Mouse (Mus musculus) heart, embryonic 16.5 days (tissue): Measurements from ENCODE around the gene App. TPM values are rescaled to one million over a fixed set of nuclear protein-coding genes. Genes with fewer than 3 reads are reported as not detected.
A peak's percentile ranks its signal among the peaks of the same experiment; 100 is the strongest.

Experiments used
- ATAC-seq: fragments of 200-750 bp; cut with Nextera tagmentation; replicated peaks from 2 replicates; pipeline ENCODE4 v1.8.0; 2017; ENCODE audit warnings: moderate number of reproducible peaks; ENCODE audit not compliant: insufficient read depth, low FRiP score; ENCODE audit errors: extremely low read depth
- H3K27ac ChIP-seq: fragments of 300-500 bp; sonication (generic); 2 replicates; pipeline ENCODE4 v1.5.1; 2014; ENCODE audit warnings: mild to moderate bottlenecking, low read length, control low read depth, moderate library complexity
- H3K27me3 ChIP-seq: fragments of 300-500 bp; sonication (generic); 2 replicates; pipeline ENCODE4 v1.6.1; 2014; ENCODE audit warnings: low read length, mixed read lengths; ENCODE audit not compliant: control insufficient read depth, insufficient read depth
- H3K36me3 ChIP-seq: fragments of 300-500 bp; sonication (generic); 2 replicates; pipeline ENCODE4 v1.6.1; 2014; ENCODE audit not compliant: control insufficient read depth, insufficient read depth
- H3K4me1 ChIP-seq: fragments of 300-500 bp; sonication (generic); 2 replicates; pipeline ENCODE4 v1.6.1; 2014; ENCODE audit warnings: low read length, mixed read lengths; ENCODE audit not compliant: control insufficient read depth, insufficient read depth
- H3K4me2 ChIP-seq: fragments of 300-500 bp; sonication (generic); 2 replicates; pipeline ENCODE4 v1.6.1; 2014; ENCODE audit warnings: low read depth, mild to moderate bottlenecking, control low read depth, low read length
- H3K4me3 ChIP-seq: fragments of 300-500 bp; sonication (generic); 2 replicates; pipeline ENCODE4 v1.5.1; 2014; ENCODE audit warnings: mild to moderate bottlenecking, control low read depth, low read length
- H3K9ac ChIP-seq: fragments of 300-500 bp; sonication (generic); 2 replicates; pipeline ENCODE4 v1.6.1; 2014; ENCODE audit warnings: low read length, control low read depth
- H3K9me3 ChIP-seq: fragments of 300-500 bp; sonication (generic); replicated peaks from 2 replicates; pipeline ENCODE4 v1.6.1; 2016; ENCODE audit warnings: low read length; ENCODE audit not compliant: control insufficient read depth
- WGBS: fragments of 180-500 bp; shearing (Covaris S2); extraction: QIAGEN DNeasy Blood & Tissue Kit; methylation state at CpG from one replicate; pipeline ENCODE4 v1.1.7; 2014; 5-methylcytosine and 5-hydroxymethylcytosine counted together
- polyA plus RNA-seq: library from polyadenylated mRNA; unstranded; fragments of >200 nt; fragmentation: Nextera tagmentation; extraction: Ambion mirVana; gene quantifications from 2 replicates; pipeline ENCODE4 v1.2.1, GENCODE M21; 2015

Gene App
- polyA plus RNA-seq, 1 experiment from 2014 or later, result 187 TPM

GRCm38 (mm10) chr16:84985340-84985739 is 188.2 kb downstream of the App start:
- Histone ChIP-seq H3K9me3 (no peaks in the 10 kb centered on the region), H3K4me1 (peaks cover 12% of the 10 kb centered on the region), H3K36me3 (peaks cover 14% of the 10 kb centered on the region; the same call in 1 of the 2 replicates), H3K27ac (no peak overlapping the region), H3K27me3 (no peaks in the 10 kb centered on the region), H3K4me3 (no peak overlapping the region), H3K9ac (no peak overlapping the region), H3K4me2 (no peak overlapping the region)
- no peak for ATAC-seq
- WGBS, result 82% methylated on average over 3 of the region's 3 CpGs

- no peak overlapping the region for H3K27ac ChIP-seq
- no peaks in the 10 kb centered on the region for H3K27me3 ChIP-seq
- H3K4me1 ChIP-seq, result peaks cover 4% of the 10 kb centered on the region; the same call in 1 of the 2 replicates
- H3K36me3 ChIP-seq, result peaks cover 12% of the 10 kb centered on the region; the same call in 1 of the 2 replicates
- H3K9ac ChIP-seq, result no peak overlapping the region
- H3K9me3 ChIP-seq, result no peaks in the 10 kb centered on the region
- 56% methylated on average over 3 of the region's 3 CpGs for WGBS
- H3K4me2 ChIP-seq, result no peak overlapping the region
- H3K4me3 ChIP-seq, result no peak overlapping the region
- no peak for ATAC-seq
Observed at GRCm38 (mm10) chr16:84983428-84983827, 190.1 kb downstream of the App start.

- no peak overlapping the region for H3K27ac ChIP-seq
- peaks cover 9% of the 10 kb centered on the region; the same call in 1 of the 2 replicates for H3K36me3 ChIP-seq
- H3K4me3 ChIP-seq, result no peak overlapping the region
- peaks cover 4% of the 10 kb centered on the region; the same call in 1 of the 2 replicates for H3K4me1 ChIP-seq
- no peak overlapping the region for H3K4me2 ChIP-seq
- H3K9ac ChIP-seq, result no peak overlapping the region
- no peaks in the 10 kb centered on the region for H3K9me3 ChIP-seq
- WGBS, result 79% methylated on average over 3 of the region's 3 CpGs
- ATAC-seq, result no peak
- H3K27me3 ChIP-seq, result no peaks in the 10 kb centered on the region
Observed at GRCm38 (mm10) chr16:84982589-84982988, 191.0 kb downstream of the App start.

GRCm38 (mm10) chr16:84978589-84978988 is 195.0 kb downstream of the App start:
- Histone ChIP-seq H3K27ac (no peak overlapping the region), H3K9me3 (no peaks in the 10 kb centered on the region), H3K4me3 (no peak overlapping the region), H3K4me1 (peaks cover 8% of the 10 kb centered on the region), H3K4me2 (no peak overlapping the region), H3K36me3 (peaks cover 16% of the 10 kb centered on the region), H3K9ac (no peak overlapping the region), H3K27me3 (no peaks in the 10 kb centered on the region)
- 52% methylated on average over 5 of the region's 5 CpGs for WGBS
- no peak for ATAC-seq

GRCm38 (mm10) chr16:84974176-84974518 is 199.4 kb downstream of the App start:
- WGBS, result 41% methylated on average over 6 of the region's 6 CpGs
- H3K4me3 ChIP-seq, result no peak overlapping the region
- ATAC-seq, result peak; percentile 47; the same call in 1 of the 2 replicates

GRCm38 (mm10) chr16:84973446-84974175 is 200.0 kb downstream of the App start:
- H3K4me3 ChIP-seq, result no peak overlapping the region
- H3K9me3 ChIP-seq, result no peaks in the 10 kb centered on the region
- 0 out of 2 replicates have a peak overlapping the region, but pooled peaks have one; percentile 4 for H3K4me2 ChIP-seq
- peak; percentile 71 for ATAC-seq
- no peak overlapping the region for H3K9ac ChIP-seq
- H3K27me3 ChIP-seq, result no peaks in the 10 kb centered on the region
- H3K27ac ChIP-seq, result peak overlapping the region; percentile 71
- peaks cover 20% of the 10 kb centered on the region for H3K36me3 ChIP-seq
- WGBS, result 77% methylated on average over 15 of the region's 15 CpGs
- peaks cover 14% of the 10 kb centered on the region for H3K4me1 ChIP-seq

More at GRCm38 (mm10) chr16:84974176-84974518, 199.4 kb downstream of the App start:
- H3K36me3 ChIP-seq, result peaks cover 20% of the 10 kb centered on the region
- no peaks in the 10 kb centered on the region for H3K27me3 ChIP-seq
- H3K9me3 ChIP-seq, result no peaks in the 10 kb centered on the region
- H3K9ac ChIP-seq, result no peak overlapping the region
- H3K4me1 ChIP-seq, result peaks cover 14% of the 10 kb centered on the region
- H3K4me2 ChIP-seq, result 0 out of 2 replicates have a peak overlapping the region, but pooled peaks have one; percentile 4
- peak overlapping the region; percentile 69 for H3K27ac ChIP-seq

- peaks cover 14% of the 10 kb centered on the region for H3K4me1 ChIP-seq
- H3K4me3 ChIP-seq, result no peak overlapping the region
- no peaks in the 10 kb centered on the region for H3K9me3 ChIP-seq
- 39% methylated on average over 16 of the region's 16 CpGs for WGBS
- peaks cover 15% of the 10 kb centered on the region for H3K36me3 ChIP-seq
- H3K9ac ChIP-seq, result no peak overlapping the region
- ATAC-seq, result peak; percentile 59
- peak overlapping the region; percentile 67 for H3K27ac ChIP-seq
- H3K27me3 ChIP-seq, result no peaks in the 10 kb centered on the region
- peak overlapping the region; percentile 36 for H3K4me2 ChIP-seq
Observed at GRCm38 (mm10) chr16:84971535-84972330, 201.8 kb downstream of the App start.

- H3K4me2 ChIP-seq, result no peak overlapping the region
- ATAC-seq, result no peak
- H3K9me3 ChIP-seq, result no peaks in the 10 kb centered on the region
- 90% methylated on average over 7 of the region's 7 CpGs for WGBS
- H3K36me3 ChIP-seq, result peaks cover 18% of the 10 kb centered on the region; the same call in 1 of the 2 replicates
- no peak overlapping the region for H3K27ac ChIP-seq
- no peak overlapping the region for H3K4me3 ChIP-seq
- H3K4me1 ChIP-seq, result peaks cover 7% of the 10 kb centered on the region
- no peak overlapping the region for H3K9ac ChIP-seq
- no peaks in the 10 kb centered on the region for H3K27me3 ChIP-seq
Observed at GRCm38 (mm10) chr16:84969026-84969425, 204.5 kb downstream of the App start.

- Histone ChIP-seq H3K4me1 (no peaks in the 10 kb centered on the region), H3K9ac (no peak overlapping the region), H3K9me3 (no peaks in the 10 kb centered on the region), H3K27me3 (no peaks in the 10 kb centered on the region), H3K27ac (no peak overlapping the region), H3K36me3 (peaks cover 23% of the 10 kb centered on the region), H3K4me2 (no peak overlapping the region), H3K4me3 (no peak overlapping the region)
- 63% methylated on average over 4 of the region's 4 CpGs for WGBS
- no peak for ATAC-seq
Observed at GRCm38 (mm10) chr16:84966983-84967382, 206.6 kb downstream of the App start.
